ENCODE assay signal across 1 mouse cellular context in the genomic region with DNA sequence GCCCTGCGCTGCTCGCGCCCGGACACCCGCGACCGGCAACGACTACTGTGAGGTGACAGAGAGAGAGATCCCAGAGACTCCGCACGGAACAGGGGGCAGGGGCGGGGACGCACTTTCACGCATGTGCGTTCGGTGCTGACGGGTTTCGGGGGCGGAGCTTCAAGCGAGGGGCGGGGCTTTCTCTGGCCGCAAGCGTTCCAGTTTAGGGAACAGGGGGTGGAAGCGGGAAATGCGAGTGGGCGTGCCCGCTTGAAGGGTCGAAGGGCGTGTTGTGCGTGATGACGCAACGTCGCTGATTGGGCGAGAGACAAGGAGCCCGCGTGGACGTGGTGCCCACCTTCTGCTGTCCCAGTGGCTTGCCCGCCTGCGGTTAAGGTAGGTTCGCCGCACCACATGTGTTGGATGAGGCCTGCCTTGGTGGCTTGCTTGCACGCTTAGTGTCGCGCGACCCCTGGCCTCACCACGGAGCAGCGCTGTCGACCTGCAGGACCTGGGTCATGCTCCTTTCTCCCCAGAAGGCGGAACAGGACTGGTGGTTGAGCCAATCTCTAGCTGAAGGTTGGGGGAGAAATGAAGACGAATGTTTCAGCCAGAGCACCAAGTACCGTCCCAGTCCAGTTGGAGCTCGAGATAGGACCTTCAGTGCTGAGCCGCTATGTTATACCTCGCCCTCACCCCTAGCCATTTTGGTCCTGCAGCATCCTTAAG.
TF ChIP-seq lines count a peak whose summit lies in the region.

No protein-coding gene starts in this region.

TF ChIP-seq in ES-E14, 5 proteins besides CTCF, POLR2A, EP300 and RAD21:
- no peak; the same call in 1 of the 2 replicates for TF ChIP-seq ZC3H11A (IDR thresholded peaks at IDR 0.05; ENCODE audit: borderline replicate concordance, low read depth, low read length)
- TF ChIP-seq CHD2 (IDR thresholded peaks at IDR 0.05; ENCODE audit: low read depth, low read length): no peak
- TF ChIP-seq HCFC1 (IDR thresholded peaks at IDR 0.05; ENCODE audit: borderline replicate concordance, insufficient read depth, low read length): no peak
- TF ChIP-seq MAFK (IDR thresholded peaks at IDR 0.05; ENCODE audit: insufficient read depth, low read depth, low read length): no peak
- TF ChIP-seq ZNF384 (IDR thresholded peaks at IDR 0.05; ENCODE audit: low read depth, low read length): no peak
